Mouse (Mus musculus): ENCODE data around the gene Parp1.

Gene Parp1

DNA sequence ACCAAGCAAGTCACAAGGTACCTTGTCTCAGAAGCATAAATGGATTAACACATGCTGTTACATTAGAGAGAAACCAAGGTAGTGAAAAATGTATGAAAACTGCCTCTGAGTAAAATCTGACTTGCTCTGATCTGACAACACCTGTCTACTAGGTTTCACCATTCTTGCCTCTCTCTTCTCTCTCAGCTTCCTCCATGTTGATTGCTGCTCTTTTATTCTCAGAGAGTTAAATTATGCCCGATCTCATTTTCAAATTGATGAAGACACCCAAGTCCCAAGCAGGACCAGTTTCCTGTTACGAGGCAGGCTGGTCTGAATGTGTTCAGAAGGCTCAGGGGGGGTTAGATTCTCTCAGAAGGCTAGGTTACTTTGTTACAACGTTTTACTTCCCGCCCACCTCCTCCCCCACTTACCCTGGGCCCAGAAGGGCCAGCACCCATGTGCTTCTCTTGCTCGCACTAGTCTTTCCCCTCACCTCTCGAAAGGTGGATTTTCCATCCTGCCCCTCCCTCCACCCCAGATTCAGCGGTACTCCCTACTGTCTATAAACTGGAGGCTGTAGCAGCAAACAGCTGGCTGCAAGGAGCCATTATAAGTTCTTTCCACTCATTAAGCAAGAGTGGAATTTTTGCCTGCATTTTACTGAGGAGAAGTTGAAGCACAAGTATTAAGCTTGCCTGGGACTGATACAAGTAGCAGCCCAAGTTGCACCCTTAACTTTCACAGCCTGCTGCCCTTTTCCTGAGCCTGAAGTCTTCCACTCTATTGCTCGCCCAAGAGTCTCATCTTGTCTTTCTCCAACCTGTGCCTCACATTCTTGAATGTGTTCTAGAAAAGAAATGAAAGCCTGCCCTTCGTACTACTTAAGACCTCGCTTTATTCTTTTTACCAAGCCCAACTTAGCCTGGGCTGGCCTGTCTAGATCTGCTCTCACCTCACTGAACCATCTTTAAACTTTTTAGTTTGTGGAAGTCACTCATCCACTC lies 71.0 kb downstream of the Parp1 start:
- DNase-seq: peak in 1 of 2 experiments; percentile 18

GRCm38 (mm10) chr1:180640605-180641125 lies 71.9 kb downstream of the Parp1 start:
- peak; percentile 31 to 36 for DNase-seq

GRCm38 (mm10) chr1:180641137-180641517 lies 72.4 kb downstream of the Parp1 start, which contains the start of gene Lin9:
Lin9 (plus strand) TSS chr1:180641150.
- DNase-seq: peak; percentile 86 to 87

DNA sequence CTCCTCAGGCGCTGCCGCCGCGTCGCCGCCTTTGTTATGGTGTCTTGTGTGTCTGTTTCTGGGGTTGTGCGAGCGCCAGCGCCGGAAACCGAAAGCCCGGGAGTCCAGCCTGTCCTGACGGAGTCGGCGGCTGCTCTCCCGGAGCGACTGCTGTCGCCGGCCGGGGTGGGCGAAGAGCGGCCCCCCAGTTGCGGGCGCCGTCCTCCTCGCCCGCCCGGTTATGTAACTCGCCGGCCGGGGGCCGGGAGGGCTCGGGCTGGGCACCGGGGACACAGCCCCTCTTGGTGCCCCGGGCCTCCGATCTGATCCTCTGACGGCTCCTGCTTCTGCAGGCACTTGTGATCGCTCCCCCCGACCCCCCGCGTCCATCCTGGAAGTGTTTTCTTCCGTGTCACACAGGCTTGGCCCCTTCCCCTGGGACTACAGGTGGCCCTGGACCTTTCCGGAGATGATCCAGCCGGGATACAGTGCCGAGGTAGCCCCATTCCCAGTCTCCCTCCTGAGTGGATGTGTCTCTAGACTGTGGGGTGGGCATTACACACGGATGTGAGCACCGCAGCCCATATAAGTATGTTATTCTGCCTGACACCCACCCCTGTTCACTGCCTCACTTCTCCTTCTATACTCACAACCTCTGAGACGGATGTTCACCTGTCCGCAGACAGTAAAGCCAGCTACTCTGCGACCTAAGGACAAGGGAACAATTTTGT lies 72.9 kb downstream of the Parp1 start:
- peak in 1 of 2 experiments; percentile 42 for DNase-seq

DNA sequence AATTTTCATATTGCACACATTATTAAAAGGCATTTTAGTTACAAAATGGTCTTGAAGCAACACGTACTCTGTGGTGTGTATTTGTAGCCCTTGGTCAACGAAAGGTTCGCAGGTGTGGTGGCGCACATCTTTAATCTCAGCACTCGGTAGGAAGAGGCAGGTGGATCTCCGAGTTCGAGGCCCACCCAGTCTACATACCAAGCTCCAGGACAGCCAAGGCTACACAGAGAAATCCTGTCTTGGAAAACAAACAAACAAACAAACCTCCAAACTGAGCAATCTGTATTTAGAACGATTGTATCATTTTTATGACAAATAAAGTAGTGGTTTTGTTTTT lies 73.5 kb downstream of the Parp1 start:
- peak in 1 of 2 experiments; percentile 9 for DNase-seq
